Mouse (Mus musculus): ENCODE results near the gene Nup133. TPM values are rescaled to one million over a fixed set of nuclear protein-coding genes. Genes with fewer than 3 reads are reported as not detected.

The Nup133 gene
- polyA plus RNA-seq, 1 experiment from 2014 or later: 8.5 TPM

GRCm38 (mm10) chr8:123949686-123949986, 571 bp upstream of the Nup133 start:
- no peak for TF ChIP-seq CTCF (IDR thresholded peaks at IDR 0.05; ENCODE audit: low read depth)
- Histone ChIP-seq H3K4me3 (ENCODE audit: low read depth, low read length) (peak overlapping the region; percentile 100), H3K9me3 (ENCODE audit: control insufficient read depth) (no peaks in the 10 kb centered on the region), H3K36me3 (ENCODE audit: control insufficient read depth, insufficient read depth) (peaks cover 19% of the 10 kb centered on the region), H3K4me2 (replicated peaks; ENCODE audit: low read depth) (peak overlapping the region; percentile 97), H3K9ac (ENCODE audit: low read depth, low read length) (peak overlapping the region; percentile 81), H3K4me1 (replicated peaks; ENCODE audit: control insufficient read depth, insufficient read depth, low read length) (peaks cover 6% of the 10 kb centered on the region), H3K27me3 (replicated peaks; ENCODE audit: control insufficient read depth, insufficient read depth, low read length) (no peaks in the 10 kb centered on the region), H3K27ac (ENCODE audit: low read depth, low read length) (peak overlapping the region; percentile 90)
- peak; percentile 8 for ATAC-seq
- whole genome bisulfite sequencing: 0% methylated on average over 10 of the region's 10 CpGs

DNA sequence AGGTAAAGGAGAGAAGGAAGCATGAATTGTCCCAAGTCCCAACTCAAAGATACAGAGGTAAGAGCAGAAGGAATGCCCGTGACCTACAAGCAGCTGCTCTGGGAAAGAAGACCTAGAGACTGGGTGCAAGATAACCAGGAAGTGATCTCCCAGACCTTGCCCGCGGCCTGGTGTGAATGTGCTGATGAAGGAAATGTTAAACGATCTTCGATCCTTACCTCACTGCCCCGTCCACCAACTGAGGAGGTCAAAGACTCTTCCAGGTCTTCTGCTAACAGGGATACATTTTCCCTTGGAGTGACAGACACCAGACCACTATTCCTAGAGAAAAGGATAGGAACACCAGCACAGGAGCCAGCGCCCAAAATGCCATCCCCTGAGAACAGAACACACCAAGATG, 20.0 kb downstream of the Nup133 start:
- Histone ChIP-seq H3K27ac (ENCODE audit: low read depth, low read length) (0 out of 2 replicates have a peak overlapping the region, but pooled peaks have one; percentile 9), H3K36me3 (ENCODE audit: control insufficient read depth, insufficient read depth) (peaks cover 57% of the 10 kb centered on the region)
- ATAC-seq: peak; percentile 55; the same call in 1 of the 2 replicates

DNA sequence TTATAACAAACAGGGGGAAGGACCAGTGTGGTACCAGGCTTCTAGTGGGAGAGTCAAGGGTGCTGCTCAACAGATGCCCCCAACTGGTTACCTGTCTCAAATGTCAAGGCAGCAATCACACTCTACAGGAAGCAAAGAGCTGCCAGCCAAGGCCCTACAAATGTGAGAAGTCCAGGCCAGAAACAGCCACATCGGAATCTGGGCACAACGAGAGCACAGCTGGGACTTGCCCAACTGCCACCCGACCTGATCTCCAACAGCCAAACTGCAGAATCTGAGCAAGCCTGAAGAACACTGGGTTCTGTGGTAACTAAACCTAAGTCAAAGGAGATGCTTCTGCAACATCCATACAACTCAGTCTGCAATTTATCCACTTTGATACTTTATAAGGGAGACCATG, 23.4 kb downstream of the Nup133 start:
- Histone ChIP-seq H3K4me2 (replicated peaks; ENCODE audit: low read depth) (no peak overlapping the region), H3K36me3 (ENCODE audit: control insufficient read depth, insufficient read depth) (peaks cover 72% of the 10 kb centered on the region), H3K9me3 (ENCODE audit: control insufficient read depth) (no peaks in the 10 kb centered on the region), H3K4me3 (ENCODE audit: low read depth, low read length) (no peak overlapping the region), H3K27ac (ENCODE audit: low read depth, low read length) (no peak overlapping the region), H3K9ac (ENCODE audit: low read depth, low read length) (no peak overlapping the region), H3K27me3 (replicated peaks; ENCODE audit: control insufficient read depth, insufficient read depth, low read length) (no peaks in the 10 kb centered on the region), H3K4me1 (replicated peaks; ENCODE audit: control insufficient read depth, insufficient read depth, low read length) (no peaks in the 10 kb centered on the region)
- WGBS: 90% methylated on average over 3 of the region's 3 CpGs
- no peak for ATAC-seq
- no peak for TF ChIP-seq CTCF (IDR thresholded peaks at IDR 0.05; ENCODE audit: low read depth)

More for the DNA sequence above, 20.0 kb downstream of the Nup133 start:
- Histone ChIP-seq H3K4me2 (replicated peaks; ENCODE audit: low read depth) (no peak overlapping the region), H3K4me1 (replicated peaks; ENCODE audit: control insufficient read depth, insufficient read depth, low read length) (no peaks in the 10 kb centered on the region), H3K9ac (ENCODE audit: low read depth, low read length) (no peak overlapping the region), H3K9me3 (ENCODE audit: control insufficient read depth) (no peaks in the 10 kb centered on the region), H3K4me3 (ENCODE audit: low read depth, low read length) (no peak overlapping the region), H3K27me3 (replicated peaks; ENCODE audit: control insufficient read depth, insufficient read depth, low read length) (no peaks in the 10 kb centered on the region)
- no peak for TF ChIP-seq CTCF (IDR thresholded peaks at IDR 0.05; ENCODE audit: low read depth)
- 70% methylated on average over 7 of the region's 7 CpGs for WGBS

- peak; percentile 68 for ATAC-seq
- Histone ChIP-seq H3K9ac (ENCODE audit: low read depth, low read length) (no peak overlapping the region), H3K4me3 (ENCODE audit: low read depth, low read length) (no peak overlapping the region), H3K4me1 (replicated peaks; ENCODE audit: control insufficient read depth, insufficient read depth, low read length) (no peaks in the 10 kb centered on the region), H3K4me2 (replicated peaks; ENCODE audit: low read depth) (no peak overlapping the region), H3K27me3 (replicated peaks; ENCODE audit: control insufficient read depth, insufficient read depth, low read length) (no peaks in the 10 kb centered on the region), H3K27ac (ENCODE audit: low read depth, low read length) (no peak overlapping the region), H3K36me3 (ENCODE audit: control insufficient read depth, insufficient read depth) (peaks cover 71% of the 10 kb centered on the region), H3K9me3 (ENCODE audit: control insufficient read depth) (no peaks in the 10 kb centered on the region)
- TF ChIP-seq CTCF (IDR thresholded peaks at IDR 0.05; ENCODE audit: low read depth): peak; percentile 97
- 11% methylated on average over 2 of the region's 2 CpGs for WGBS
These were observed 24.3 kb downstream of the Nup133 start for GRCm38 (mm10) chr8:123924719-123925118.

DNA sequence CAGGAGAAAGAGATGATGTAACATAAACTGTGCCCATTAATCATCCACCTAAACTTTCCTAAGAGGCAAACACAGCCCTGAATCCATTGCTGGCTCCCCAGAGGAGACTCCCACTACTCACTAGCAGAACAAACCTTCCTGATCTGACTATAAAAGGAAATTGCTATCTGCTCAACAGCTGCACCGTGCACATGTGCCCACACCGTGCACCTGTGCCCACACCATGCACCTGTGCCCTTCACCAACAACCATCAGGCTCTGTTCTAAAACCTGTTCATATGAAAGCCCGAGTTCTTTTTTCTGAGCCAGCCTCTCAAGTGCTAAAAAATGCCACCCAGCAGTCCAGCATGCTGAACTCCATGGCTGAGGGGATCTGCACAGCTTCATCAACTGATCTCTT, 34.4 kb downstream of the Nup133 start:
- no peaks in the 10 kb centered on the region for H3K4me1 ChIP-seq (replicated peaks; ENCODE audit: control insufficient read depth, insufficient read depth, low read length)
- H3K9ac ChIP-seq (ENCODE audit: low read depth, low read length): no peak overlapping the region
- H3K36me3 ChIP-seq (ENCODE audit: control insufficient read depth, insufficient read depth): peaks cover 79% of the 10 kb centered on the region
- H3K27ac ChIP-seq (ENCODE audit: low read depth, low read length): no peak overlapping the region
- H3K9me3 ChIP-seq (ENCODE audit: control insufficient read depth): no peaks in the 10 kb centered on the region
- TF ChIP-seq CTCF (IDR thresholded peaks at IDR 0.05; ENCODE audit: low read depth): no peak
- no peak overlapping the region for H3K4me3 ChIP-seq (ENCODE audit: low read depth, low read length)
- no peak overlapping the region for H3K4me2 ChIP-seq (replicated peaks; ENCODE audit: low read depth)
- ATAC-seq: no peak
- no peaks in the 10 kb centered on the region for H3K27me3 ChIP-seq (replicated peaks; ENCODE audit: control insufficient read depth, insufficient read depth, low read length)
- 99% methylated on average over 3 of the region's 3 CpGs for WGBS

GRCm38 (mm10) chr8:123912265-123912664, 36.8 kb downstream of the Nup133 start:
- no peak for ATAC-seq
- H3K27ac ChIP-seq (ENCODE audit: low read depth, low read length): no peak overlapping the region
- H3K4me1 ChIP-seq (replicated peaks; ENCODE audit: control insufficient read depth, insufficient read depth, low read length): no peaks in the 10 kb centered on the region
- no peaks in the 10 kb centered on the region for H3K27me3 ChIP-seq (replicated peaks; ENCODE audit: control insufficient read depth, insufficient read depth, low read length)
- H3K9ac ChIP-seq (ENCODE audit: low read depth, low read length): no peak overlapping the region
- H3K9me3 ChIP-seq (ENCODE audit: control insufficient read depth): no peaks in the 10 kb centered on the region
- H3K36me3 ChIP-seq (ENCODE audit: control insufficient read depth, insufficient read depth): peaks cover 73% of the 10 kb centered on the region
- TF ChIP-seq CTCF (IDR thresholded peaks at IDR 0.05; ENCODE audit: low read depth): no peak
- H3K4me2 ChIP-seq (replicated peaks; ENCODE audit: low read depth): no peak overlapping the region
- 92% methylated on average over 4 of the region's 4 CpGs for WGBS
- H3K4me3 ChIP-seq (ENCODE audit: low read depth, low read length): no peak overlapping the region

DNA sequence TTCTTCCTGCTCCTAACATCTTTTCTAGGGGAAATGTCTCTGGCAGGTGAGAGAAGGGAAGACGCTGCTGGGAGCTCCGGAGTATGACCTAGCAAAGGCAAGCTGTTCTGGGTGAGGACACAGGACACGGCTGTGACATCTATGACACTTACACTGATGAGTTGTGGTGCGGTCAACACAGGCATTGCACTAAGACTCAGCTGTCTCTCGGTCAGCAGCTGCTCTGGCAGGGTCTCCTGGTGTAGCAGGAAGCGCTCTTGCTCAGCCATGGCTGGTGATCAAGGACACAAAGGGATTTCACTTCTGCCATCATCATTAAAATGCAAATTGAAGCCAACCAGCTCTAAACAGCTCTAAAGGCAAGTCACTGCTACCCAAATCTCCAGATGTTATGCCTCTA, 41.5 kb downstream of the Nup133 start:
- TF ChIP-seq CTCF (IDR thresholded peaks at IDR 0.05; ENCODE audit: low read depth): no peak
- Histone ChIP-seq H3K27ac (ENCODE audit: low read depth, low read length) (no peak overlapping the region), H3K4me2 (replicated peaks; ENCODE audit: low read depth) (no peak overlapping the region), H3K36me3 (ENCODE audit: control insufficient read depth, insufficient read depth) (peaks cover 63% of the 10 kb centered on the region), H3K27me3 (replicated peaks; ENCODE audit: control insufficient read depth, insufficient read depth, low read length) (no peaks in the 10 kb centered on the region), H3K4me3 (ENCODE audit: low read depth, low read length) (no peak overlapping the region), H3K4me1 (replicated peaks; ENCODE audit: control insufficient read depth, insufficient read depth, low read length) (no peaks in the 10 kb centered on the region), H3K9ac (ENCODE audit: low read depth, low read length) (no peak overlapping the region), H3K9me3 (ENCODE audit: control insufficient read depth) (no peaks in the 10 kb centered on the region)
- no peak for ATAC-seq
- WGBS: 93% methylated on average over 6 of the region's 6 CpGs

Measured in intestine, postnatal 0 days (tissue).